Mouse (Mus musculus) heart, adult 2 months (tissue): ENCODE data around the gene Samd4.

Experiments used
- CTCF ChIP-seq: fragments of 200-600 bp; IDR thresholded peaks from 2 replicates; pipeline ENCODE4 v1.8.1; 2022; ENCODE audit warnings: antibody characterized with exemption, mild to moderate bottlenecking, moderate library complexity
- POLR2A ChIP-seq: fragments of 200-500 bp; IDR thresholded peaks from 2 replicates; pipeline ENCODE4 v1.6.1; 2011; ENCODE audit warnings: mild to moderate bottlenecking, low read depth, low read length, control low read depth; ENCODE audit not compliant: insufficient read depth

GRCm38 (mm10) chr14:47104246-47105173 lies 221.9 kb downstream of the Samd4 start:
- TF ChIP-seq CTCF (no peak), POLR2A (no peak)
